Mouse (Mus musculus): ENCODE data around the gene Olfr368.

DNA sequence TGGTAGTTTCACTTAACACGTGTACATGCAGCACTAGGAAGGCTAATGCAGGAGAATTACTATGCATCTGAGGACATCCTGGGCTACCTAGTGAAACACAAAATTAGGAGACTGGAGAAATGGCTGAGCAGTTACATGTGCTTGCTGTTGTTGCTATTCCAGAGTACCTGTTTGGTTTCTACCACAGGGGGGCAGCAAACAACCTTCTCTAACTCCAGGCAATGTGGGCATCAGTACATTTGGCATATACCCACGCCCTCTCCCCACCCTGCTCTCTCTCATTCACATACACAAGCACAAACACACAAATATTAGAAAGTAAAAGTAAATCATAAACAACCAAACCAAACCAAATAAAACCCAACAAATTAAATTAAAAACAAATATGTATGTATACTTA is 53.9 kb downstream of the Olfr368 start:
- TF ChIP-seq CTCF (IDR thresholded peaks at IDR 0.05; ENCODE audit: borderline replicate concordance, insufficient read depth, low read depth, low read length) (peak; percentile 67), POLR2A (IDR thresholded peaks at IDR 0.05; ENCODE audit: borderline replicate concordance, insufficient read depth, low read length) (no peak)

Measured in cerebellum, adult 2 months (tissue).